Mouse (Mus musculus) liver, postnatal 0 days (tissue): ENCODE measurements around the gene Gm20431. TPM values are rescaled to one million over a fixed set of nuclear protein-coding genes. Genes with fewer than 3 reads are reported as not detected.

Source experiments
- ATAC-seq: fragments of 200-750 bp; cut with Nextera tagmentation; 2 replicates; pipeline ENCODE4 v1.8.0; 2017; ENCODE audit warnings: mild to moderate bottlenecking, moderate library complexity
- DNase-seq: peaks from one replicate; pipeline ENCODE4 v3.0.0-alpha.2; 2016
- H3K27ac ChIP-seq: fragments of 300-500 bp; sonication (generic); 2 replicates; pipeline ENCODE4 v1.5.1; 2014; ENCODE audit warnings: antibody characterized with exemption, moderate library complexity, mild to moderate bottlenecking, low read depth
- H3K27me3 ChIP-seq: fragments of 300-500 bp; sonication (generic); 2 replicates; pipeline ENCODE4 v1.6.1; 2014; ENCODE audit warnings: low read length, control low read depth, mixed read lengths; ENCODE audit not compliant: insufficient read depth
- H3K36me3 ChIP-seq: fragments of 300-500 bp; sonication (generic); replicated peaks from 2 replicates; pipeline ENCODE4 v1.6.1; 2014; ENCODE audit warnings: mild to moderate bottlenecking, control low read depth, low read length, moderate library complexity, mixed read lengths; ENCODE audit not compliant: insufficient read depth
- H3K4me1 ChIP-seq: fragments of 300-500 bp; sonication (generic); 2 replicates; pipeline ENCODE4 v1.6.1; 2014; ENCODE audit warnings: antibody characterized with exemption, mild to moderate bottlenecking, control low read depth; ENCODE audit not compliant: insufficient read depth
- H3K4me2 ChIP-seq: fragments of 300-500 bp; sonication (generic); 2 replicates; pipeline ENCODE4 v1.6.1; 2014; ENCODE audit warnings: low read depth, mild to moderate bottlenecking, low read length, moderate library complexity, mixed read lengths
- H3K4me3 ChIP-seq: fragments of 300-500 bp; sonication (generic); 2 replicates; pipeline ENCODE4 v1.5.1; 2014; ENCODE audit warnings: low read depth, low read length
- H3K9ac ChIP-seq: fragments of 300-500 bp; sonication (generic); replicated peaks from 2 replicates; pipeline ENCODE4 v1.6.1; 2014; ENCODE audit warnings: mild to moderate bottlenecking, moderate library complexity
- H3K9me3 ChIP-seq: fragments of 300-500 bp; sonication (generic); 2 replicates; pipeline ENCODE4 v1.6.1; 2016; ENCODE audit warnings: mild to moderate bottlenecking, control low read depth, low read length, mixed read lengths
- CTCF ChIP-seq: sonication (generic); IDR thresholded peaks from 2 replicates; pipeline ENCODE4 v1.5.1; 2016; ENCODE audit warnings: antibody characterized with exemption, low read depth
- EP300 ChIP-seq: IDR thresholded peaks from 2 replicates; pipeline ENCODE4 v1.6.1; 2016; ENCODE audit warnings: antibody characterized with exemption, low read depth, mild to moderate bottlenecking
- WGBS: fragments of 180-500 bp; shearing (Covaris S2); extraction: QIAGEN DNeasy Blood & Tissue Kit; methylation state at CpG from one replicate; pipeline ENCODE4 v1.1.7; 2014; ENCODE audit not compliant: insufficient replicate concordance; 5-methylcytosine and 5-hydroxymethylcytosine counted together
- microRNA-seq: library from miRNA; unstranded; fragments of <30 nt; microRNA quantifications from one replicate; pipeline ENCODE4, GENCODE M21; 2016
- polyA plus RNA-seq: library from polyadenylated mRNA; unstranded; fragments of >200 nt; fragmentation: Nextera tagmentation; extraction: Ambion mirVana; gene quantifications from 2 replicates; pipeline ENCODE4 v1.2.1, GENCODE M21; 2015

Gm20431 gene
- polyA plus RNA-seq, 1 experiment from 2014 or later = 1.7 TPM

DNA sequence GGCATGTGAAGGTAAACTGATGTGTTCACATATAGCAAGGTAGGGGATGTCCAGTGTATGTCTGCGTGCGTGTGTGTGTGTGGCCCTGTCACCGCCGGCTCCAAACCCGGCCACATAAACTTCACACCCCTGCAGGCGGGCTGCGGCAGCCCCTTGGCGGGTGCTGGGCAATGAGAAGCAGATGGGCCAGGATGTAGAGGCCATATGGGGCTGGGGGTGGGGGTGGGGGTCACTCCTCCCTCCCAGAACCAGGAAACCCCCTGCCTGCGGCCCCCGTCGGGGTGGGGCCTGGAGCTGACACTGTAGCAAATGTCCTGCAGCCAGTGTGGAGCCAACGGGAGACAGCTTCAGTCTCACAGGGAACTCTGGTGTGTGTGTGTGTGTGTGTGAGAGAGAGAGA, 97.6 kb downstream of the Gm20431 start:
- H3K27ac ChIP-seq = no peak overlapping the region
- no peak for TF ChIP-seq CTCF
- TF ChIP-seq EP300 = no peak
- no peaks in the 10 kb centered on the region for H3K9me3 ChIP-seq
- no peaks in the 10 kb centered on the region for H3K27me3 ChIP-seq
- no peak overlapping the region for H3K4me3 ChIP-seq
- no peaks in the 10 kb centered on the region for H3K36me3 ChIP-seq
- no peak overlapping the region for H3K9ac ChIP-seq
- peaks cover 10% of the 10 kb centered on the region for H3K4me1 ChIP-seq
- no peak overlapping the region for H3K4me2 ChIP-seq
- ATAC-seq (no peak), DNase-seq (no peak)
- 60% methylated on average over 12 of the region's 12 CpGs for WGBS

DNA sequence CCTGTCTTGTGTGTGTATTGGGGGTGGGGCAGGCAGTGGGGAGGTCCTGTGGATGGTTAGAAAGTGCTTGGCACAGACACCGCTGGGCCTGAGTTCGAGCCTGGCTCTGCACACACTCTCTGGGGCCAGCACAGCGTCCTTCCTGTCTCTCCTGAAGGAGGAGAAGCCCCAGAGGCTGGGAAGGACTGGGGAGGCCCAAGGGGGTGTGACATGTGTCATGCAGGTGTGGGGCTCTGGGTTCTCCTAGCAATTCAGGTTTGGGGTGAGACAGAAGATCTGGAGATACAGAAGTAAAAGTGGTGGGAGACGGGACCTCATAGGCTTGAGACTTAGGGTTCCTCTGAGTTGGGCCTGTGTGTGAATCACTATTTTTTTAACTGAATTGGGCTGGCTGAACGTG, 98.3 kb downstream of the Gm20431 start:
- Histone ChIP-seq H3K9me3 (no peaks in the 10 kb centered on the region), H3K4me1 (peaks cover 10% of the 10 kb centered on the region), H3K27ac (no peak overlapping the region), H3K4me3 (no peak overlapping the region), H3K36me3 (no peaks in the 10 kb centered on the region), H3K9ac (no peak overlapping the region), H3K27me3 (no peaks in the 10 kb centered on the region), H3K4me2 (no peak overlapping the region)
- WGBS = 64% methylated on average over 5 of the region's 5 CpGs
- ATAC-seq (no peak), DNase-seq (no peak)
- no peak for TF ChIP-seq EP300
- no peak for TF ChIP-seq CTCF

DNA sequence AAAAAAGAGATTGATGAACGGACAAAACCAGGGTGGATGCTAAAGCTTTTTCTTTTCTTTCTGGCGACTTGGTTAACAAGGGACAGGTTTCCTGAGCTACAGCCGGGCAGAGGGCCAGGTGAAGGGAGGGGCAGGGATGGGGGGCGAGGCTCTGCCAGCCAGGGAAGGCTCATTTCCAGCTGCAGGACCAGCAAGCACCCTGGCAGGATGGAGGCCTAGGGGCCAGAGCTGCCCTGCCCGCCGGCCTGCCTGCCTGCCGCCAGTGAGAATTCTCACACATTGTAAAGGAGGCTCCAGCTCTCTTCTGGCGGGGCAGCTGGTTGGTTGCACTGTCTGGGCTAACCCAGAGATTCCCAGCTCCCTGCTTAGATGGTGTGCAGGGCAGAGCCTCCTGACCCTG, 99.2 kb downstream of the Gm20431 start:
- Histone ChIP-seq H3K27ac (no peak overlapping the region), H3K4me2 (no peak overlapping the region), H3K27me3 (no peaks in the 10 kb centered on the region), H3K9ac (no peak overlapping the region), H3K36me3 (no peaks in the 10 kb centered on the region), H3K4me1 (peaks cover 10% of the 10 kb centered on the region), H3K4me3 (no peak overlapping the region), H3K9me3 (no peaks in the 10 kb centered on the region)
- no peak for ATAC-seq
- DNase-seq = no peak
- TF ChIP-seq CTCF (no peak), EP300 (no peak)
- WGBS = 61% methylated on average over 8 of the region's 8 CpGs

DNA sequence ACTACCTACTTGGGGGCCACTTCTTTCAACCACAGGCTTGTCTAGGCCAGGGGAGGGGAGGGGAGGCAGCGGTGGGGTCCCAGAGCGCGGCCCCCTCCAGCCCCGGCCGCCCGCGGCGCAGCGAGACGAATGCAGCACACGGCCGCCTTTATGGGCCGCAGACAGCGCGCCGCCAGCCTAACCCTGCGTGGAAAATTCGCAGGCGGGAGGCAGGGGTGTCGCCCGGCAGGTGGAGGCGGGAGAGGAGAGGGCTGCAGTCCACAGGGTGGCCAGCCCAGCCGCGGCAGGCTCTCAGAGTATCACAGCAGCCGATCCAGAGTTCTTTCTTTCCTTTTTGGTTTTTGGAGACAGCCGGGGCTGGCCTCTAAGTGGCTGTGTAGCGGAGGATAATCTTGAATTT, 101.9 kb downstream of the Gm20431 start:
- TF ChIP-seq CTCF (no peak), EP300 (no peak)
- WGBS = 23% methylated on average over 26 of the region's 27 CpGs
- Histone ChIP-seq H3K9ac (no peak overlapping the region), H3K36me3 (no peaks in the 10 kb centered on the region), H3K9me3 (no peaks in the 10 kb centered on the region), H3K4me2 (peak overlapping the region; percentile 48; the same call in 1 of the 2 replicates), H3K27me3 (no peaks in the 10 kb centered on the region), H3K4me1 (peaks cover 7% of the 10 kb centered on the region), H3K27ac (no peak overlapping the region), H3K4me3 (no peak overlapping the region)
- ATAC-seq (no peak), DNase-seq (no peak)

Small RNA genes within 50 kb of the gene (microRNA-seq; reads per million reads assigned to microRNA genes)
- not detected for gene Gm22355

Other genes starting within 250 kb of the Gm20431 start
- gene Slc9a8, start 239.8 kb downstream of the Gm20431 start, polyA plus RNA-seq = 7.5 and 9.3 TPM in 2 replicates
- gene Rnf114, start 168.9 kb downstream of the Gm20431 start, polyA plus RNA-seq = 39.5 and 44.0 TPM in 2 replicates
- gene Spata2, start 168.6 kb downstream of the Gm20431 start, polyA plus RNA-seq = 4.7 and 4.9 TPM in 2 replicates
- gene Snai1, start 123.3 kb downstream of the Gm20431 start, polyA plus RNA-seq = 1.6 and 2.3 TPM in 2 replicates
- gene Ube2v1, start 29.4 kb downstream of the Gm20431 start, polyA plus RNA-seq = 122 TPM in 2 replicates
- 27.5 and 43.6 TPM in 2 replicates for gene Cebpb, start 27.4 kb upstream of the Gm20431 start, polyA plus RNA-seq
- gene Tmem189, start 28.3 kb upstream of the Gm20431 start, polyA plus RNA-seq = 9.8 and 10.1 TPM in 2 replicates